Mouse (Mus musculus) common myeloid progenitor, adult 5-6 weeks (primary cell): Measurements from ENCODE around the gene Disp1. TPM values are rescaled to one million over a fixed set of nuclear protein-coding genes. Genes with fewer than 3 reads are reported as not detected.

Experiments used
- ATAC-seq: replicated peaks from 2 replicates; pipeline ENCODE4 v1.8.0; 2016; ENCODE audit warnings: low read depth, mild to moderate bottlenecking, moderate TSS enrichment, inconsistent platforms; ENCODE audit not compliant: poor library complexity, severe bottlenecking
- total RNA-seq: library from RNA; stranded (forward); fragments of 200-1000, 187-1606 nt; gene quantifications from 2 replicates; pipeline ENCODE4 v1.2.3, GENCODE M21; 2017

Gene Disp1
- total RNA-seq, 1 experiment from 2014 or later: 6.3 TPM

DNA sequence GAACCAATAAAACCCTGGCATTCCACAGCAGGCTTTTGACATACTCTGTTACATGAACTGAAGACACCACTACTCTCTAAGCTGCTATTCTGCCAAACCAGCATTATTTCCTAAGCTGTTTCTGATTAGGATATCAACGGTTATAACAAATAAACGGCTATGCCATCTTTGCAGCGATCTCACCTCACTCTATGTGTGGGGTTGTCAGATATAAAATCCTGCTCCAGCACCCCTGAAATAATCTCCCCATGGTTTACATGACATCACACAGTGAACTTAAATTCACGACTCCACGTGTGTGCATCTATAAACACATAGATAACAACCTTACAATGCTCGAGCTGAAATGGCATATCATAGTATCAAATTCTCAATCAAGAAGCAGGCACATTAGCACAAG is 13.7 kb downstream of the Disp1 start:
- ATAC-seq: no peak

DNA sequence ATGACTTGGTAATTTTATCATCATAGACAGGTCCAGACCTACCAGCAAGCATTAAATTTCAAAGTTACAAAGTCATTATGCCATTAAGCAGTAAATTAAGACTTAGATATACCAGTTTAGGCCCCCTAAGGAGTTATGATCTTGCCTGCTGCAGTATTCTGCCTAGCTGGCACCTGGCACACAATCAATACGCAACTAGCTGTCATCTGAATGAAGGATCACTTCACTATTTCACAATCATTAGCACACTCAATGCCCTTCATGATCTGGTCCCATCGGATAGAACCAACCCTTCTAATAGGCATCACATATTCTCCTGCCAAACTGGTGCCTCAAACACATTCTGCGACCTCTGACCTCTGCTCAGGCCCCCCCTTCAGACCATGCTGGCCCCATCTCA is 14.2 kb downstream of the Disp1 start:
- ATAC-seq: no peak

GRCm38 (mm10) chr1:183200926-183201325 is 20.4 kb downstream of the Disp1 start:
- ATAC-seq: no peak

DNA sequence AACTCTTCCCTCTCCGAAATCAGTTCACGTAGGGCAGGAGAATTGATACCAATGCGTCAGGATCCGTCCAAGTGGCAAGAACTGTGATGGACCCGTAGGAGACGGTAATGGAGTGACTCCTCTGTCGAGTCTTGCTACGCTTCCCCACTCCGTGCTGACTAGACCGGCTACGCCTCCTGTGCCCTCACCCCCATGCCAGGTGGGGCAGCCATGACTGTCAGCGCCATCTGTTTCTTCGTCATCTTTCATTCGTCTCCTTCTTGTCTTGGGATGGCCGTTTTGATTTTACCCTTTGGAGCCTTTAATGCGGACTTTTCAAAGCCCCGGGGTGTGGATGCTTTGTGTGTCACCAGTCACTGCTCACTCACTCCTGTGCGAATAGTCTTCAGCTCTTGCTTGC is 26.6 kb downstream of the Disp1 start:
- no peak for ATAC-seq

DNA sequence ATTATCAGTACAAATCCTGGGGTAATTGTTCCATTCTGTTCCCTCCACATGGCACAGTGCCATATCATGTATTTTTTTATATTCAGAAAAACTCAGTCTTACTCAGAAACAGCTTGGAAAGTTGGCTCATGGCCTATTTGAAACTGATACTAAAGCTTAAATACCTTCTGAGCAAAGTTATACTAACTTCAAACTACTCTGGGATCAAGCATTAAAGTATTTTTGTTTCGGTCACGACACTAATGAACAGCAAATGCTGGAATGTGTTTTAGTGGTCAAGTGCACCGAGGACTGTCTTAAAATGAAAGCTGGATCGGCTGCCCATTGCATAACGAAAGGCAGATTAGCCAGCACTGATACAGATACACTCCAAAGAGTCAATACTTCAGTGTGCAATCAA is 27.2 kb downstream of the Disp1 start:
- no peak for ATAC-seq

GRCm38 (mm10) chr1:183191398-183191797 is 29.9 kb downstream of the Disp1 start:
- no peak for ATAC-seq

DNA sequence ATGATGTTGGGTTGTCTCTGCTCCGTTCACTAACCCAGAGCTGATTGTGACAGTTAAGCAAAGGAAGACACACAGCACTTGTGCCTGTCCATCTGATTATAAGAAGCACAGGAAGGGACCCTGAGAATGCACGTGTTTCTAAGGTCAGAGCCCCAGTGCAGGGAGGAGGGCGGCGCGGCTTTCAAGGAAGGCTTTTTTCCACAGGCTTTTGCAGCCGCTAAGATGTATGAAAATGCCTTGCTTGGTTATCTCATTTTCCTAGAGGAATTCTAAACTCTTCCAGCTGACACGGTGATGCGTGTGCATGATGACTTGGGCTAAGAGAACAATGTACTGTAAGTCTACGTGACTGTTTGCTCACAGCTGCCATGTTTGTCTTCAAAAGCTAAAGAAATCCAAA is 30.9 kb downstream of the Disp1 start:
- no peak for ATAC-seq

DNA sequence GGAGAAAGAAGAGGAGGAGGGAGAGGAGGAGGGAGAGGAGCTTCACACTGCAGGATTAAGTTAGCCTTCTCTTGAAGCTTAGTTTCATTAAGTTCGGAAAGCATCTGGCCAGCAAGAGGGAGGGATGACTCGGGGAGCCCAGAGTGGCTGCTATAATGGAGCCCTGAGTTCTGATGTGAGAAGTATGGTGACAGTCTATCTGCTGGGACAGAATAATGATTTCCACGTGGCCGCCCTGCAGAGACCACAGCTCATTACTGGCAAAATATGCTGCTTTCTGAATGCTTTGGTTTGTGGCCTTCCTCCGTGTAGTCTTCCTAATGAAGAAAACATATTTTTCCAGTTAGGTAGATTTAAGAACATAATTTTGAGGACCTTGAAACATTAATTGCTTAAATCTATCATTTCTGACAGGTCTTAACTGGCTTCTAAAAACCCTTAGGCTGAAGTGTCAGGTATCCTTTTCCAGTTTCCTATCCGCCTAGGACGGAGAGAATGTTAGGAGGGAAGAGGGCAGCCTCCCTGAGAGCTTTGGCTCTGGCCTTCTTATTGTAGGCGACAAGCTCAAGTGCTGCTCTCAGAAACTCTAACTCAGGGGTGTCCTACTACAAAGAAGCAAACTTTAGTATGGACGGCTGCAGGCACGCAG is 32.2 kb downstream of the Disp1 start:
- ATAC-seq: no peak

DNA sequence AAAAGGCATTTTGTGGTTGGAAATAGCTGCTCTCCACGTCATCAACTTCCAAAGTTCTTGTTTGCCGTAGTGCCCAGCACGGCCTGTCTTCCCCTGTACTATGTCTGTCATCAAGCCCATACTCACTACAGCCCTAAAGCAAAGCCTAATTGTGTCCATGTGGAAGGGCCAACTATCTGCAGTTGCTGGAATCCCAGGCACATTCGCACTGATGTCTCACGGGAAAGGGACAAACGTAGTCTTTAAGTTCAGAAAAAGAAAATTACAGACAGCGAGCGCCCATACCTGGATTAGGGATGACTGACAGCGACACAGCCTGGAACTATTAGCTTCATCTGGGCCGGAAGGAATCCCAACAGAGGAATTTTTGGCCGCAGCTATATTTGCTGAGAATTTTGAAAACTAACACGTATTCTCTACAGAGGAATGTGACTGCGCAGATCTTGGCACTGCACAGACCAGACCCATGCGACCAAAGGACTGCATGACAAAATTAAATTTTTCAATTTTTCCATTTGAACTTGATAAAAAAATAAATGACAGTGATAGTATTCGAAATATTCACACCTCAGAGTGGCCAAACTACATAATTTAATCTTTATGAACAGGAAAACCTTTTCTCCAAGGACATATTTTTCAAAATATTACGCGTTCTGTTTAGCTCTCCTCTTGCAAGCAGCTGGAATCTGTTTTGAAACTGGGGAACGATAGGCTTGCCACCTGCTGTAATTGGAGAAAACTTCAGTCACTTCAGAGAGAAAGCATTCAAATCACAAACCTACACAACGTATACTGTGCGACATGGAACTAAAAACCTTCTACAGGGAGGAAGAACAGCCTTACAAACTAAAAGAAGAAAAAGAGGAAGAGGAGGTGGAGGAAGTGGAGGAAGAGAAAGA is 33.0 kb downstream of the Disp1 start:
- ATAC-seq: no peak

- ATAC-seq: no peak
Measured at GRCm38 (mm10) chr1:183185560-183185959, 35.8 kb downstream of the Disp1 start.

- ATAC-seq: no peak
Measured at GRCm38 (mm10) chr1:183184681-183185080, 36.6 kb downstream of the Disp1 start.

DNA sequence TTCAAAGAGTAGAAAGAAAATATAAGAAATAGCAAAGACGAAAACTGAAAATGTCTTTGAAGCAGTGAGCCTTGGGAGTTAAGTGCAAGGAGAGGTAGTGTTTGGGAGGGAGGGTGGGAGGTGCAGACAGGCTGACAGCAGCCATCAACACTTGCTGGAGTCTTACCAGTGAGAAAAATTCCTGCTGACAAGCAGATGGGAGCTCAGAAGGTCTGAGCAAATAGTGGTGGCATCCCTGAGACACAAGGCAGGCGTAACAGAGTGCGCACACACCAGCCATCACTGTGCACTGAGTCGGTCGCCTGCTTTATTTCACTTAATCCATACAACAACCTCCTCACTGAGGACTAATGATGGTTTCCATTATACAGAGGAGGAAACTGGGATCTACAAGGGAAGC is 37.8 kb downstream of the Disp1 start:
- no peak for ATAC-seq

GRCm38 (mm10) chr1:183182641-183183414 is 38.5 kb downstream of the Disp1 start:
- no peak for ATAC-seq

DNA sequence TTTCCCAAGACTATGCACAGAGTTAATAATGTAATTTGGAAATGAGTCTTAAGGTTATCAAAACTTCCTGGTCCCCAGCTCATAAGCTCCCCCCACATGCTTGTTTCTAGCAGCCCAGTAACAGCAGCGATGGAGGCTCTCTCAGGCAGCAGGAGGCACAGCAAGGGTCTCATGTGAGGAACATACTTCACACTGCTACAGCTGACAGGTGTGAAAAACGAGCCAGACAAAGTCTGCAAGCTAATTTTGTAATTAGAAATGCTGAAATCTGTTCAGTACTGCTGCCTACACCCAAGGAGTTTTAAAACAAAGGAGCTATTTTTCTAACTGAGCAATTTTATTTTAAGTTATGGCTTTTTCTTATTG is 40.3 kb downstream of the Disp1 start:
- no peak for ATAC-seq

DNA sequence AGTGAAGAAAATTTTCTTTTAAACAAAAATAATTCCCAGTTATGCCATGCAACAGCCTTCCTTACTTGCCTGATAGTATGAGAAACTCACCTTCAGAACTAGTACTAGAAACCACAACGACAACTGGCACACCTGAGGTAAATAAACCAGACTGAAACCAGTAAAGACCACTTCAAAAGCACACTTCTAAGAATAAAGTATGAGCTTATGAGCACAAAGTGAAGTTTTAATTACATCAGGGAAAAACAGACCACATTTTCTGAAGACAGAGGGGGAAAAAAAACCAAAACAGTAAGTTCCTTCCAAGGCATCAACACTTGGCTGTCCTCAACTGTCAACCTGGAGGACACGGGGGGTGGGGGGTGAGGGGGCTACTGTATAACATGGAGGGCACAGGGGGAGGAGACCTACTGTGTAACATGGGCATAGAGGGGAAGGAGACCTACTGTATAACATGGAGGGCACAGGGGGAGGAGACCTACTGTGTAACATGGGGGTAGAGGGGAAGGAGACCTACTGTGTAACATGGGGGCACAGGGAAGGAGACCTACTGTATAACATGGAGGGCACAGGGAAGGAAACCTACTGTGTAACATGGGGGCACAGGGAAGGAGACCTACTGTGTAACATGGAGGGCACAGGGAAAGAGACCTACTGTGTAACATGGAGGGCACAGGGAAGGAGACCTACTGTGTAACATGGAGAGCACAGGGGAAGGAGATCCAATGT is 40.9 kb downstream of the Disp1 start:
- no peak for ATAC-seq

GRCm38 (mm10) chr1:183179316-183179715 is 42.0 kb downstream of the Disp1 start:
- ATAC-seq: no peak

DNA sequence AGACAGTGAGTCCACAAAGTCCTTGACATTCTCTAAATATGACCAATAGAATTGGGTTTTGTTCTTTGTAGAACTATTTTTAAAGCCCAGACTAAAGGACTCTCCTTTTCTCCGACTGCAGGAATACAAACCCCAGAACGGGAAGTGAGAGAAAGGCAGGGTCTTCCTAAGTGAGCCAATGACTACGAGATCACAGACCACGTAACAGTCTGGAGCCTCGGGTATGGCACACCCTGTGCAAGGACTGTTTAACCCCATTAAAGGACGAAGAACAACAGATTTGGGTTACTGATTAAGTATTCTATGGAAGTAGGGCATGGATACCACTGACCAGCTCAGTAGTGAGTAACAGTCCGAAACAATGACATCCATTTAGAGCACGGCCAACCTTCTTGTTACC is 46.1 kb downstream of the Disp1 start:
- no peak for ATAC-seq

GRCm38 (mm10) chr1:183171095-183171494 is 50.2 kb downstream of the Disp1 start:
- no peak for ATAC-seq

DNA sequence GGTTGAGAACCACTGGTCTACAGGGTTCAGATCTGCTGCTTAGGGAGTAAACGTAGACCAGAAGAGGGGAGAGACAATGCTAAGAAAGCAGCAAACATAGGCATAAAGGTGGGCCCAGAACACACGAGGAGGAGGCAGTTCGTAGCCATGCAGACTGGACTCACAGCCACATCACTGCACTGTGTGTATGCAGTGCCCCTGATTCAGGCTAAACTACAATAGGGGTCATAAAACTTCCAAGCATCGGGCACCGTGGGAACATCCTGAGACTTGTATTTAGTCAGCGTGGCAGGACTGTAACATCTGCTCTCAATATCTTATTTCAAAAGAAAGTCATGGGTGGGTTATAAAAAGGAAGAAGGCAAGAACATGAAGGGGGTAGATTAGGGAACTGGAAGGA is 52.9 kb downstream of the Disp1 start:
- no peak for ATAC-seq

DNA sequence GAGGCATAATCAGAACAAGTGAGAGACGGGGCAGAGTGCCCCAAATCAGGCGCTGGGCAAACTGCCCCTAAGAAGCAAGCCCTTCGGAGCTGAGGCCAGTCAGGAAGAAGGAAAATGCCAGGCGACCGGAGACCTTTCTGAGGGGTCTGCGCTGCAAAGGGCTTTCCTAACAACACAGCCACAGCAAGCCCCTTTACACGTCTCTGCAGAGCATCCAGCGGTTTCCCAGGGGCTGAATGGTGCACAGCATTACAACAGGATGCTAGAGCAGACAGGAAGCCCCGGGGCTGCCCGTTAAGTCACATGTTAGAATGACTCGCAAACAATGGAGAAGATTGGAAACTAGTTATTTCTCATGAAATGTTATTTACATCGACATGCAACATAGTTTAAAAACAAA is 53.5 kb downstream of the Disp1 start:
- peak; percentile 63; the same call in 1 of the 2 replicates for ATAC-seq
